Mouse (Mus musculus): ENCODE data around the gene Matn3. TPM values are rescaled to one million over a fixed set of nuclear protein-coding genes. Genes with fewer than 3 reads are reported as not detected.
"Not testable (repeated sequence)": the region's sequence is repeated elsewhere in the genome, so short reads cannot be mapped to it uniquely, and the experiment has no call there.

Gene Matn3
- polyA plus RNA-seq, 1 experiment, result 0.08 TPM

DNA sequence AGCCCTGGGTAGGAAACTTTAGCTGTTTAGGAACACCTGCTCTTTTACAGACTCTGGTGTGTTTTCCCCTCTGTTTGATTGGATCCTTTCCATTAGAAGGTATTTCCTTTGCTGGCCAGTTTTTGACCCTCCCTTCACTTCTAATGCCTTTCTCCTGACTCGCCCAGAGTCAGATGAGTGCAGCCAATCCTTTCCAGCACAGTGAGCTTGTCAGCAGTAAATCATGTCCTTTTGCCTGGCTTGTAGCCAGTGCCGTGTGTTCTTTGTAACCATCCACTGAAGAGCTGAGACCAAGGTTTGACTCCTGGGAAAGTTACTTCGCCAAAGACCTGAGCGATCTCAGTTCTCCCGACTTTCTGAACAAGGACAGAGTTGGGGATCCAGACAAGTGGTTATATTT lies 12.4 kb upstream of the Matn3 start:
- DNase-seq (ENCODE audit: extremely low spot score in 1 of 2, low spot score in 1 of 2), result no peak

- not testable (repeated sequence) for DNase-seq (ENCODE audit: extremely low spot score in 1 of 2, low spot score in 1 of 2)
Observed at GRCm38 (mm10) chr12:8936210-8936609, 11.5 kb upstream of the Matn3 start.

- DNase-seq (ENCODE audit: extremely low spot score in 1 of 2, low spot score in 1 of 2), result no peak
Observed at GRCm38 (mm10) chr12:8939490-8939889, 8.2 kb upstream of the Matn3 start.

GRCm38 (mm10) chr12:8940011-8941005 lies 7.4 kb upstream of the Matn3 start:
- no peak for DNase-seq (ENCODE audit: extremely low spot score in 1 of 2, low spot score in 1 of 2)

DNA sequence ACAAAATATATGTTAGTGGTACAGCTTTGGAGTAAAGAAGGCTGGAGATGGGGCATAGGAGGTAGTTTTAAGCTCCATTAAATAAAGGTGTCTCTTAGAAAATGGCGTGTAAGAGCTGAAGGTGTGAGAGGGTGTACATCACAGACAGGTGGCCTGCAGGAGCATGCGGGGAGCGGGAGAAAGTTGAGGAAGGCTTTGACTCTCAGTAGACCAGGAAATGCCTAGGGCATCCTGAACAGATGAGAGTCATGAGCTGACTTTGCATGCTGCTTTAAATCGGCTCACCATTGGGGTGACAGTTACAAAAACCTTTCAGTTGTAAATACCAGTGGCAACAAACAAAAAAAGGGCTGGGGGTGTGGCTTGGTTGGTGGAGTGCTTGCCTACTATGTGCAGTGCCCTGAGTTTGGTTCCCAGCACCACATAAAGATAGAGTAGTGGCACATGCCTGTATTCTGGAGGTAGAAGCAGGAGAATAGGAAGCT lies 6.6 kb upstream of the Matn3 start:
- DNase-seq (ENCODE audit: extremely low spot score in 1 of 2, low spot score in 1 of 2), result no peak

DNA sequence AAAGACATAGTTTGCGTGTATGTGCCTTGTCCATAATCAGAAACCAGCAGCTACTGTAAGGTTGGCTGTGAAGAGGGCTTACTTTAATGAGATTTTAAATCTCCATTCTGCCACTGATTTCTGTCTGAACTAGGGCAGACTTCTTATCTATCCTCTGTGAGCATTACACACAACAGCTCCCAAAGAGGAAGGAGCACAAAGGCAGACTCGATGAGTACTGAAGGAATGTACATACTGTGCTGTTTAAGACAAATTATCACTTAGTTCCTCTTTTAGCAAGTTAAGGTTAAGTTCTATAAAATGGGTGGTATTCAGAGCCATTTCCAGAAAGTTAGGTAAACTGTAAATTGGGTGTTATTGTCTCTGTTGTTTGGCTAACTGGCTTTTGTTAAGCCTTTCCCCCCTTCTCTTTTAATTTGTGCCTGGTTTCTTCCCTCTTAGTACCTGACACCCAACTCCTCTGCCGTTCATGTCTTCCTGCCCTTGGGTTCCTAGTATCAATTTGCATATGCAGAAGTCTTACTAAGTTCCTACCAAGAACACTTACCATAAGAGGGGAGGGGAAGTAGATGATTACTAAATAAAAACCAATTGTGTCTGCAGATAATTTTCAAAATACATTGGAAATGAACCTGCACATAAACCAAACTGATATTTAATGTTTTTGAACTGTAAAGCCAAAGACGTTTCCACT lies 5.9 kb upstream of the Matn3 start:
- no peak for DNase-seq (ENCODE audit: extremely low spot score in 1 of 2, low spot score in 1 of 2)

- no peak for DNase-seq (ENCODE audit: extremely low spot score in 1 of 2, low spot score in 1 of 2)
Observed at GRCm38 (mm10) chr12:8947163-8947562, 566 bp upstream of the Matn3 start.

GRCm38 (mm10) chr12:8953136-8953535 lies 5.4 kb downstream of the Matn3 start:
- no peak for DNase-seq (ENCODE audit: extremely low spot score in 1 of 2, low spot score in 1 of 2)

DNA sequence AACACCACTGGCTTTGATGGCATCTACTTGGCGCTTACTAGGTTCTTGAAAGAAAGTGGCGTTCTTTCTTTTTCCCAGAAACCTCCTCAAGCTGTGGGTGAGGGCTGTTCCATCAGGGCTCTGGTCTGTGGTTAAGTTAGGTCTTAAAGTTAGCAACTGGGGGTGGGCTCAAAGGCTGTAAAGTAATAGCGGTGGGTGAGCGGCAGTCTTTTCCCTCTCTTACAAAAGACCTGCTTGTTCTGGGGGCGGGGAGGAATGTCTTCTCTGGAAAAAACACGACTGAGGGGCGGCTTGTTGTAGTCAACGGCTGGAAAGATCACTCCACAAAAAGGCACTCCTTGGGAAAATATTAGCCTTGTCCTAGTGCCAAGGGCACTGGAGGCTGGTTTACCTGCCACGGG lies 6.4 kb downstream of the Matn3 start:
- no peak for DNase-seq (ENCODE audit: extremely low spot score in 1 of 2, low spot score in 1 of 2)

DNA sequence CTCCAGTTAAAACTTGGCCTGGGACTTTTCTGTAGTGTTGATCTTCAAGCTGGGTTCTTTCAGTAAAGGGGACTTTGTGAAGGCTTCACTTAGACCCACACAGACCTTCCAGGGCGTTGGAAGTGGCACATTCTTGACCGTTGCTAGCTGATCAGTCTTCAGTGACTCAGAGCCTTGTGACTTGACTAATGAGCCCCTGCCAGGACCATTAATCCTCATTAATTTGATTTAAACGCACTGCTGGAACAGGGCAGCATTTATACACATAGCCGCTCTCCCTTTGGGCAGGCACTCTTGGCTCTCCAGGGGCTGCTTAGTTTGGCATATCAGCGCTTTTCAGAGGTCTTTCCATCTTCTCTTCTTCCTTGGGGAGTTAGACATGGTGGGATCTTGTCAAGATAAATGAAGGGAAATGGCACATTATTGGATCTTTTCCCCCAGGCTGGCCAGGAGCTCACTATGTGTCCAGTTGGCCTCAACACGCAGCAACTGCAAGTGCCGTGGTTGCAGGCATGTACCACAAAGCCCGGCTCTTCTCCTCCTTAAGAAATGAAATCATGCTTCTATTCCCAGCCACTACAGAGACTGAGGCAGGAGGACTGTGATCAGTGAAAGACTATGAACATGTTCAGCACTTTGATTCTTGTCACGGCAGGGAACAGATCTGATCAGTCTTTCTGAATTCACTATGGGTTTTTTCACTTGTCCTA lies 14.0 kb downstream of the Matn3 start:
- no peak for DNase-seq (ENCODE audit: extremely low spot score in 1 of 2, low spot score in 1 of 2)

GRCm38 (mm10) chr12:8969828-8970227 lies 22.1 kb downstream of the Matn3 start:
- DNase-seq (ENCODE audit: extremely low spot score in 1 of 2, low spot score in 1 of 2), result no peak

- peak; percentile 81 to 94 for DNase-seq (ENCODE audit: extremely low spot score in 1 of 2, low spot score in 1 of 2)
Observed at GRCm38 (mm10) chr12:8973820-8974465, 26.2 kb downstream of the Matn3 start, which contains the start of gene Wdr35. Gene Wdr35, plus strand, starts transcription at chr12:8973892.

DNA sequence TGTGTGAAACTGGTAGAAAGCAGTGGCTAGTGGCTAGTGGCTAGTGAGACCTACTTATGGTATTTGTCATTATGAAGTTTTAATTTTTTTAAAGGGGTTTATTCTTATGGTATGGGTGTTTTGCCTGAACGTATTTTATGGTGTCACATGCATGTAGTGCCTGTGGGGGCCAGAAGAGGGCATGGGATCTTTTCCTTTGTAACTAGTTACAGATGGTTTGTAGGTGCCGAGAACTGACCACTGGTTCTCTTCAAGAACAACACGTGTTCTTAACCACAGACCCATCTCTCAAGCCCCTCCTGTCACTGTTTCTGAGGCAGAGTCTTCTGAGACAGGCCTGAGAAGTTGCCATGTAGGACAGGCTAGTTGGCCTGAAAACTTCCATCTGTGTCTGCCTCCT lies 27.3 kb downstream of the Matn3 start:
- DNase-seq (ENCODE audit: extremely low spot score in 1 of 2, low spot score in 1 of 2), result no peak

GRCm38 (mm10) chr12:8993231-8993630 lies 45.5 kb downstream of the Matn3 start:
- no peak for DNase-seq (ENCODE audit: extremely low spot score in 1 of 2, low spot score in 1 of 2)

DNA sequence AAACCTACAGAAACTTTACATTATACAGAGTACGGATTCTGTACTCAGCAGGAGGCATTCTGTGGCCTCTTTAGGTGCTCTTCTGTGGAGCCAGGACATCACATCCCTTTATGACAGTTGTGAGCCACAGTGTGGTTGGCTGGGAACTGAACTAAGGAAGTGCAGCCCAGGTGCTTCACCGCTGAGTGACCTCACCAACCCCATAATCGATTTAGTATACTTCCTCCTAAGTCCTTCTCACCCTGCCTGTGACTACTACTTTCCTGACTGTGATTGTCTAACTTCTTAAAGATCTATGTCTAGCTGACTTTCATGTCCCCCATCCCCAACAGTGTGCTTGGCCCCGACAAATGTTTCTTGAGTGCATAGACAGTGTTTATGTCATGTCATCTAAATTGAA lies 50.6 kb downstream of the Matn3 start:
- DNase-seq (ENCODE audit: extremely low spot score in 1 of 2, low spot score in 1 of 2), result no peak

GRCm38 (mm10) chr12:9002038-9002648 lies 54.4 kb downstream of the Matn3 start:
- DNase-seq (ENCODE audit: extremely low spot score in 1 of 2, low spot score in 1 of 2), result peak; percentile 44 to 85

DNA sequence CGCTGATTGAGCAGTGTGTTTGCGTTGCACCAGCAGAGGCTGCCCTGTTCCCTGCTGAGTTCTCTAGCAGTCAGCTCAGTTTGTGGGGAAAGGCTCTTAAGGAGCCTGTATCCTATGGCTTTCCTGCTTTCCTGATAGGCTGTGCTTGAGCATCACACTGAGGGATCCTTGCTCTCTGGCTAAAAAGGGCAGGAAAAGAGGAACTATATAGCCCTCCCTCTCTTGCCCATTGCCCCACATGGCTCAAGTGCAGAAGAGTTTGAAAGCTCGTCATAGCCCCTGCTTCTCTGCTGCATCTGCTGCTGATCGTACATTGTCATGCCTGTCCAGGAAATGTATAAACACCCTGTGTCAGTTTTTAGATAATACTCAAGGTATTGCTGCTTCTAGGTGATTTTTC lies 59.4 kb downstream of the Matn3 start:
- DNase-seq (ENCODE audit: extremely low spot score in 1 of 2, low spot score in 1 of 2), result no peak

DNA sequence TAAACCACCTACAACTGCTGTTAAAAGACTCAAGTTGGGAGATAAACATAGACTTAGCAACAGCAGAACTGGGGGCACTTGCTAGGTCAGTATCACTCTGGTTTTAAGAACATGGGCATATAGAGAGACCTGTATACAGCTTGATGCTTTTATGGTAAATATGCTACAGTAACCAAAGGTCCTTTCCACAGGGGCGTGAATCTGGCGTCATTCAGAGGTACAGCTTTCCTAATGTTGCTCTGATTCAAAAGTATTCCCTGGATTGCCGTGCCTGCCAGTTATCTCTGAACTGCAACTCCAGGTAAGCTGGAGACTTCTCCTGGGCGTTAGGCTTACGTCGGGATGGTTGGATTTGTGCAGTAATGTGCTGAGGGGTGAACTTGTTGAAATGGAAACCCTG lies 60.1 kb downstream of the Matn3 start:
- DNase-seq (ENCODE audit: extremely low spot score in 1 of 2, low spot score in 1 of 2), result no peak

DNA sequence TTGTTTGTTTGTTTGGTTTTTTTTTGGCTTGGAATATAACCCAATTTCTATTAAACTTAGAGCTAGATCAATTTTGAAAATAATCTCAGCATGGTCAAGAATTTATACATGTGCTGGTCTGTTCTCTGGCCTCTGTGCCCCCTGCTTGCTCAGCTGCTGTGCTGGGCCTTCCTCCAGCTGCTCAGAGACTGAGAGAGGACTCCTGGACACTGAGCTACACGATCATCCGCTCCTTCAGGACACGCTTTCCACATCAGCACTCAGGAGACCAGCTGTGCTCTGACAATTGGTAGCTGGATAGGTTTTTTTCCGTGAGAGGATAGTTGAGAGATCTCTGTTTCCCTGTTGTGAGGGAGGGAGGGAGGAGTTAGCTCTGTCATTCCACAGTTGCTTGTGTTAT lies 62.6 kb downstream of the Matn3 start:
- no peak for DNase-seq (ENCODE audit: extremely low spot score in 1 of 2, low spot score in 1 of 2)

DNA sequence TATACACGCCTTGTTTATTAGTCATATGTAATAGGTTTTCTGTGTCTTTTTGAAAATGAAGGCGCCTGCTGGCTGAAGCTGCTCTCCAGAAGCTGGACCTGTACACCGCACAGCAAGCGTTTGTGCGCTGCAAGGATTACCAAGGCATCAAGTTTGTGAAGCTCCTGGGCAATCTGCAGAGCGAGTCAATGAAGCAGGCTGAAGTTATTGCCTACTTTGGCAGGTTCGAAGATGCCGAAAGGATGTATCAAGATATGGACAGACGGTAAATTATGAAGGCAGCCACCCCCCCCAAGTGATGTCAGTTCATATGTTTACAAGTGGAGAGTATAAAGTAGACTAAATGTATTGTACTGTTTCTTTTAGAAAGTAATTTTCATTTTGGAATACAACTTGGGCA lies 68.6 kb downstream of the Matn3 start:
- no peak for DNase-seq (ENCODE audit: extremely low spot score in 1 of 2, low spot score in 1 of 2)

All from frontal cortex, adult 2 months (tissue).